Mouse (Mus musculus) CD4-positive helper T cell, adult 2 months (primary cell): ENCODE data around the gene Cab39.
A peak's percentile ranks its signal among the peaks of the same experiment; 100 is the strongest.

Experiments used
- DNase-seq: peaks from one replicate; pipeline ENCODE4 v3.0.0-alpha.2; 2012; ENCODE audit warnings: low read depth, missing footprints, low spot score

Gene Cab39

GRCm38 (mm10) chr1:85844981-85845380 is 51.7 kb downstream of the Cab39 start:
- DNase-seq, result no peak

- peak; percentile 50 for DNase-seq
Measured at GRCm38 (mm10) chr1:85845476-85845875, 52.2 kb downstream of the Cab39 start.

GRCm38 (mm10) chr1:85849016-85849415 is 55.8 kb downstream of the Cab39 start:
- no peak for DNase-seq

- DNase-seq, result no peak
Measured at GRCm38 (mm10) chr1:85850851-85851250, 57.6 kb downstream of the Cab39 start.

- DNase-seq, result peak; percentile 77
Measured at GRCm38 (mm10) chr1:85852996-85853689, 59.9 kb downstream of the Cab39 start.

- no peak for DNase-seq
Measured at GRCm38 (mm10) chr1:85853865-85854264, 60.6 kb downstream of the Cab39 start.

- DNase-seq, result no peak
Measured at GRCm38 (mm10) chr1:85854475-85854874, 61.2 kb downstream of the Cab39 start.

- DNase-seq, result no peak
Measured at GRCm38 (mm10) chr1:85856266-85856665, 63.0 kb downstream of the Cab39 start.

GRCm38 (mm10) chr1:85857261-85857754 is 64.1 kb downstream of the Cab39 start:
- no peak for DNase-seq

- no peak for DNase-seq
Measured at GRCm38 (mm10) chr1:85864383-85864782, 71.1 kb downstream of the Cab39 start.

- no peak for DNase-seq
Measured at GRCm38 (mm10) chr1:85870001-85870400, 76.8 kb downstream of the Cab39 start.

- DNase-seq, result no peak
Measured at GRCm38 (mm10) chr1:85870546-85870945, 77.3 kb downstream of the Cab39 start.

- no peak for DNase-seq
Measured at GRCm38 (mm10) chr1:85882003-85882402, 88.8 kb downstream of the Cab39 start.

- DNase-seq, result no peak
Measured at GRCm38 (mm10) chr1:85887221-85887620, 94.0 kb downstream of the Cab39 start.

- DNase-seq, result peak; percentile 88
Measured at GRCm38 (mm10) chr1:85894231-85894747, 101.0 kb downstream of the Cab39 start, which contains the start of gene Itm2c. Itm2c (plus strand) TSS chr1:85894281.

GRCm38 (mm10) chr1:85894748-85895360 is 101.6 kb downstream of the Cab39 start:
- no peak for DNase-seq

GRCm38 (mm10) chr1:85895391-85895837 is 102.2 kb downstream of the Cab39 start:
- DNase-seq, result peak; percentile 85

- no peak for DNase-seq
Measured at GRCm38 (mm10) chr1:85896110-85896509, 102.9 kb downstream of the Cab39 start.

GRCm38 (mm10) chr1:85896781-85897700 is 103.8 kb downstream of the Cab39 start:
- peak; percentile 80 for DNase-seq

- no peak for DNase-seq
Measured at GRCm38 (mm10) chr1:85897901-85898760, 104.9 kb downstream of the Cab39 start.
